Mouse (Mus musculus) C2C12 (cell line): ENCODE measurements around the gene Dnah9.

Experiments used
- CTCF ChIP-seq: IDR thresholded peaks from one replicate; pipeline ENCODE4 v1.5.1; 2011; ENCODE audit not compliant: control insufficient read depth, insufficient read depth, insufficient read length
- MYOG ChIP-seq: IDR thresholded peaks from one replicate; pipeline ENCODE4 v1.6.1; 2011; ENCODE audit not compliant: control insufficient read depth, insufficient read length; ENCODE audit errors: extremely low read depth
- USF1 ChIP-seq: IDR thresholded peaks from one replicate; pipeline ENCODE4 v1.6.1; 2011; ENCODE audit warnings: low read depth, mild to moderate bottlenecking, control low read depth, moderate library complexity

GRCm38 (mm10) chr11:66126150-66126549, 42.2 kb downstream of the Dnah9 start:
- TF ChIP-seq MYOG (no peak), CTCF (no peak), USF1 (no peak)
